Mouse (Mus musculus) WW6 (cell line): ENCODE data around the gene Galnt5.

Source experiments
- DNase-seq: peaks from one replicate; pipeline ENCODE4 v3.0.0-alpha.2; 2013; ENCODE audit warnings: low read depth, low spot score

The Galnt5 gene

DNA sequence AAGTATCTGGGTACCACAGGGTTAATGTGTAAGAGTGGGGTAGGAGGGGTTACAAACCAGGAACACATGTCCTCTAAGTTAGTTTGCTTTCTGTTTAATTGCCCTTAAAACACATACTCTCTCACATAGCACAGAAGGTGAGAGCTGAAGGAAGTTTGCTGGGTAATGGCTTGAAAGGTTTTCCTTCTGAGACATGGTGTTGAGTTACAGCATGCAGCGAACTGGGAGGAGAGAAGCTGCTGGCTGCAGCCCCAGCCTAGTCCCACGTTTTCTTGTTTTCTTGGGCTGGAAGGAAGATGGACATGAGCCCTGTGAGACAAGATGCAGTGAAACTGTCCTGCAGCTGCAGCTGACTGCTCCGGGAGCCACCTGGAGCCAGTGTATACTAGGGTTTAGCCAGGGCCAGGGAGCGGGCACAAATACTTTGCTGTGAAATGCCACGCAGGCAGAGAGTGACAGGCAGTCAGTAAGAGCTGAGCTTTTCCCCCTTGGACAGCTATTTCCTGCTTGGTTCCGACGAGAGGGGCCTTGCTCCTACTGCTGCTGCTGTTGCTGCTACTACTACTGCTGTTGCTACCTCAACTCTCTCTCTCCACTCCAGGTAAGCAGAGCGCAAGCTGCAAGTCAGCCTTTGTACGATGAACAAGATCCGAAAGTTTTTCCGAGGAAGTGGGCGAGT is at the start of gene Galnt5:
TSS of gene Galnt5 (plus strand) at position 133 of the 679 bp plus-strand sequence.
- DNase-seq: no peak

DNA sequence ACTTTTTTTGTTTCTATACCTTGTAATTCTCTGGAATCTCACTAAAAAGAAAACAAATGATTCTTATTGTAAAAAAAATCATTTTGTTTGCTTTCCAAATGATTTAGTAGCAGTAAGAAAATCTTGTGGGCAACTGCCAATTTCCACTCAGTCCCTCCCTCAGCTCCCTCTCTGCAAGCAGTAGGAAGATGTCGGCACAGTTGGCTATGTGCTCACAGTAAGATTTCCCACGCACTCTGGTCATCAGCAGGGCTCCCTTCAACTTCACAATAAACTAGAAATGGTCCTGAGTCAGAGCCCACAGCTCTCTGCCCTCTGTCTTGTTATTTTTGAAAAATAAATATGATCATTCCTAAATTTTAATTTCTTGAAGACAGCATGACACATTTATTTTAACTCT is 46.1 kb upstream of the Galnt5 start:
- DNase-seq: no peak

DNA sequence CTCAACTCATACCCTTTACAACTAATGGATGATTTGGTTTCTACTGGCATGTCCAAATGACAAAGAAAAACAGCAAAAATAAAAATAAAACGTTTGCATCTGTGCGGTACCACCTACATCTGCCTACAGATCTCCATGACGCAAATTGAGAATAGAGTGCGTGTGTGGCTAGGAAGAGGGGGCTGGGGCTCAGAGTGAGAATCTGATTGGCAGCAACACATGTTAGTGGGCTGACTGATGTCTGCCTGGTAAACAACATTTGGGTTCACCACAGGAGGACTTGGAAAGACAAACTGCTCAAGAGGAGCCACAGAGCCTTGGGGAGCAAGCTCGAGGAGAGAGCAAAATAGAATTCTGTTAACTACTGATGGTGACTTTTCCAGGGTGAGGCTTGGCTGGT is 36.9 kb upstream of the Galnt5 start:
- DNase-seq: no peak

DNA sequence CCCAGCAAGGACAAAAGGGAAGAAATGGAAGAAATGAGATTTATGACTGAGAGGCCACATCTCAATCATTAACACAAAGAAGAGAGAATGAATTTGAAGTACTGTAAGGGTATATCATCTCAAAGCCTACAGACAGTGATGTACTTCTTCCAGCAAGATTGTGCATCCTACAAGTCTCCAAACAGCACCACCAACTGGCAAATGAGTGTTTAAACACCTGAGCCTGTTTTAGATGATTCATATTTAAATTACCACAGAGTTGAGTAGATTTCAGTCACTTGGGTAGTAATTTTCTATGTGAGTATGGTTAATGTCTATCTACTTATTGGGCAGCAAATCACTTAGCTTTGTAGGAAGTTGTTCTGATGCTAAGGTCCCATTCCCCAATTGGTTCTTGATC is 15.4 kb upstream of the Galnt5 start:
- no peak for DNase-seq

DNA sequence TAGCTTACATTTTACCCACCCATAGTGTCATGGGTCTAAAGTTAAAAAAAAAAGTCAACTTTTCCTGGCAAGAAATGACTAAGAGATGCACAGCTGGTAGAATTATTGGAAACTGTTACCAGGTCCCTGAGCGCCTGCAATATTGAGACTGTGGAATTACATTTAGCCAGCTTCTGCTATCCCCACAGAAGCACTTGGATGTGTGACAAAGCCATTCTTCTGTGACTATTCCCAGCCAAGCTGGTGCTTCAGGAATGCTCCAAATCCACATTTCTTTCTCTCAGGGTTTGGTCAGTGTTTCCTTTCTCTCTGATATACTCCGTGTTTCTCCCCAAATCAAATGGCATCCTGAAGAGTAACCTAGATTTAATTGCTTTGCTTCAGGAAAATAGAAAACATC is 6.6 kb upstream of the Galnt5 start:
- no peak for DNase-seq

DNA sequence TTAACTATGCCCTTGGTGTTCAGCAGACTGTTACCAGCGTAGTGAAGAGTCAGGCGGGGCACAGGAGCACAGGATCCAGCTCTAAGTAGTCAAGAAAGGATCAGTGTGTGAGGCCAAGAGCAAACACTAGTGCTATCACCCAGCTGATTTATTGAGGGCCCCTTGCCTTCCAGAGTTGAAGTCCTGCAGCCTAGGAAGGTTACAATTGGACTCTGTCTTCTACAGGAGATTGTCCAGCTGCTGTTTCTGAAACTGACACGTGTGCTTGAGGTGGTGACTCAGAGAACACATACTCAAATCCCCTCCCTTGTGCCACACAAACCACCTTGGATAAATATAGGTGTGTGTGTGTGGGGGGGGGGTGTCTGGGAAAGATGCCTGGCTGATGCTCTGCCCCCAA is 3.8 kb downstream of the Galnt5 start:
- DNase-seq: no peak

DNA sequence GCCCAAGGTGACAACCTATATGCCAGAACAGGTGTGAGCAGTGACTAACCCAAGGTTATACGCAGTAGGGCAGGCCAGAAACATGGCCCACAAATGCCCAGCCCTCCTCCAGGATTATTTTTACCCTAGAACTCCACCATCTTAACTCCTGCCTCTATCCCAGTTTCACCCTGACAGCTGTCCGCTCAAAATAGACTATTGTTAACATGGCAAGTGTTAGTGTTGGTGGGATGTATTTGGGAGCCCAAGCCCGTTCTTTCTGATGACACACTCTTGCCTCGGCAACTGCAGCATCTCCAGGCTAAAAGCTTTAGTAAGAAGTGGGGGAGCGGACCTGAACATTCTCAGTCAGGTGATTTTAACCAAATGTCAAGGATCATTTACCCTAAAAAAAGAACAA is 9.4 kb downstream of the Galnt5 start:
- no peak for DNase-seq

DNA sequence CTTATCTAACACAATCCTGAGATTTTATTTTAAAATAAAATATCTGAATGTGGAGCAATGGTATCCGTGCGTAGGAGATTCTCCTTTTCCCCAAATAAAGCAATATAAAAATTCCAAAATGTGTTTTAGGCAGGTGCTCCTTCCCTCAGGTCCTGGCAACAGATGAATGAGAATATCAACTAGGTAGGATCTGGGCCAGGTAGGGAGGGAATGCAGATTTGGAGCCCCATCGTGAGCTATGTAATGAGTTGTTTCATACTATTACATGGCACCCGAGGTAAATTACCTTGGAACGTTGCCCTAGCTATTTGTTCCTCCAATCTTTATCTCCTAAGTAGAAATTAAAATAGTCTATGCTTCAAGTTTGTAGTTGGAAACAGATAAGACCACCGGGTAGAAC is 25.9 kb downstream of the Galnt5 start:
- no peak for DNase-seq

DNA sequence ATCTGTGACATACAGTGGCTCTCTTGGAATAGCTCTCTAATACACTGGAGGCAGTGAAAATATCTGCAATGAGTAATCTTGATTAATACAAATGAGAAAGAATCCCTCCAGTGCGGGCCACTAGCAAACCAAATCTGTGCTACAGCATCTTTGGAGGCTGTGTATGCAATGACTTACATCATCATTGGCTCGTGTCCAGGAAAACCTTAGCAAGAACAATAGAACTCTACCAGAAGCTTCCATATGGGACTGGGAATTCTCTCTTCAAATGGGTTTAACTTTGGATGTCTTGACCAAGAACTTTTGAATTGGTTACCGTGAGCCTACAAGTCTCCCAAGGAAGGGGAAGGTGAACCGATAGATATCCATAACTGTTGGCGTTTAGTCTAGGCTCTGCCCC is 29.1 kb downstream of the Galnt5 start:
- DNase-seq: no peak

DNA sequence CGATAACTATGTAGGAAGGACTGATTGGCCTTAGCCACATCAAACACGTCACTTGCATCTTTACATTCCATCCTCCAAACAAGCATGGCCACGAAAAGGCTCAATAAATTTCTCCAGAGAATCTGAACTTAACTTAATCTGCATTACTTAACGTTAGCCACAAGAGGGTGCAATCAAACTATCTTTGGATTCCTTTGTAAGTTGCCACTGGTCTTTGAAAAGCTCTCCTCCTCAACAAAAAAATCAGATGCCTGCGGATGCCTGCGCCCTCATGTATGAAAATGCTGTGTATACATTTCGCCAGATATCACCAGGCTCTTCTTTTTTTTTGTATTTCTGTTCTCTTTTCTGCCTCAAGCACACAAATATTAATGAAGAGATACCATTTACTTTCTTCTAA is 31.7 kb downstream of the Galnt5 start:
- peak; percentile 28 for DNase-seq

DNA sequence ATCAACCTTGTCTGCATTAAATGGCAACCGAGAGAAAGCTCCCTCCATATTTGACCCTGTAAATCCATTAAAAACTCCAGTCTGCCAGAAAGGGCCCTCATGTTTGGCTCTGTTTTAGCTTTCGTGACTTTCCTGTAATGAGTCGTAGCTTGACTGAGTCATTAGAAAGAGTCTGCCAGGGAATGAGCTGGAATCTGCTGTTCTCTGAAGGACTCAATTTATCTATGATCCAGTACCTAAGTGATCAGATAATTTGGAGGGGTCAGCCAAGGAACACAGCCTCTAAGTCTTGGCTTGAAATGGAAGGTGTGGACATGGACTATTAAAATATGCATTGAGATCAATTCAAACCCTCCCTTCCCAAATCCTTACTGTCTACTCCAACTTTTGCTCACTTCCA is 33.7 kb downstream of the Galnt5 start:
- no peak for DNase-seq

DNA sequence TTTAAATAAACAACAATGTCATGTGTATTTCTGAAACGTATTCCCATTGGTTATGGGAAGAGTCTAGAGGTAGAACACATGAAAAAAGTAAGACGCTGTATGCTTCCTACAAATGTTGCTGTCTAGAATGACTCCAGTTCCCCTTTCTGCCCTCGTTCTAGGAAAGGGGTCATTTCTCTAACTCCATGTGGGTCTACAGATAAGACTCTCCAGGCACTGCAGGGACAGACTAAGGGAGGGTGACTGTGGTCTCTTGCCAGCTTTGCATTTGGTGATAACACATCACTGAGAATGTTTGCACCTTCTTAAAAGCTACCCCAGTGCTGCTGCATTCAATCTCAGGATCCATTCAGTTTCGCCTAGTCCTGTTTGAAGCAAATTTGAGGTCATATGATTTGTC is 38.0 kb downstream of the Galnt5 start:
- no peak for DNase-seq

DNA sequence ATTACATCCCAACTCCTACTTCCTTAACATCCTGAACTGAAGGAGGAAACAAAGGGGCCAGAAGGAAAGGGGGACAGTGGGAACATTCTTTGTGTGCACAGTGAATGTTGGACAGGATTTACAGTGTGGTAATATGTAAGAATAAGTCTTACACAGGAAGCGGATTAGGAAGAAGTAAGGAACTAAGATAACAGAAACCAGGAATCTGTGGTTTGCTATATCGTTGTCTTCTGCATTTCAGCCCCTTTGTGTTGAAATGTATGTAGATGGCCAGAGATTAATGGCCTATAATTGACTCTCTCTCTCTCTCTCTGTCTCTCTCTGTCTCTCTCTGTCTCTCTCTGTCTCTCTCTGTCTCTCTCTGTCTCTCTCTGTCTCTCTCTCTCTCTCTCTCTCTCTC is 39.2 kb downstream of the Galnt5 start:
- no peak for DNase-seq

DNA sequence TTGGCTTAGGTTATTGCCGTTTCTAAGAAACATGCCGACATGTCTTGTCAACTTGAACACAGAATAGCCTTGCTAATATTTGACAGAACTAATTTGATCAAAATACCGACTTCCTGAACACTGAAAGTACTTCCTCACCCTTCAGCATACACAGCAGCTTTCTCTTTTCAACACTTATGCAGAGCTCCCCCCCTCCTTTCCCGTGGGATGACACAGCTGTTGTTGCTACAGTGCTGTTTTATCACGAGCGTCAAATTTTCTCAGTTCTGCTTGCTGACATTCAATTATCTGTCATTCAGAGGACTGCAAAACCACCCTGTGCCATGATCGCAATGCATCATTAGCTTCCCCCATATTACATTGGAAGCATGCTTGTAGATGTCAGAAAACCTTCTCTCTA is 44.2 kb downstream of the Galnt5 start:
- DNase-seq: no peak

DNA sequence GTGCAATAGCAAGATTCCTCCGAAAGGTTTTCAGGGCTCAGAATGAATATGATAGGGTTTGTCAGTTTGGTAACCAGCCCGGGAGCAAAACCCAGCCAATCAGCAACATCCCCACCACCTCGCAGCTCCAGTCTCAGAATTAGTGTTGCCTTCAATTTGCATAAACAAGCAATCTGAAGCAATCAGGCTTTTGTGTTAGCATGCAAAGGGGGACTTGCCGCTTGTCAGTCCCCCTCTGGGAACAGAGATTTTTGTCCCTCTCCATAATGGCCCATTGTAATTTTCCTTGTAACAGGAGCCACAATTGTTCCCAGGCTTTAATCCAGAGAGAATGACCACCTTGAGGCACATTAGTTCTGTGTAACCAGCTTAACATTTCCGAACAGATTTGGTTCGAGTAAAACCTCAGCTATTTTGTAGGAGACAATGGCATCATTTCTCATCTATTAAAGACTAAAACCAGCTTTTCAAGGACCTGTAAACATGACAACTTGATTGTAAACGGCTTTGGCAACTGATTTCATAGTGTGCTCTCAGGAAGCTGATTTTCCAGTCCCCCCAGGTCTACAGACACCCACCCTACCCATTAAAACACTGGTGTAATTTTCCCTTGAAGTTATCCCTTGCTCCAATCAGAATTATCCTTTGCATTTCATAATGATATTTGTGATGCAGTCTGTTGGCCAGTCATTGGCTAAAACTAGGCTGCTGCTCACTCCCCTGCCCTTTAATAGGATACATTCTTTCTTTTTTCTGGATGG is 55.3 kb downstream of the Galnt5 start, which contains the start of gene Ermn:
TSS of gene Ermn (minus strand) at position 44 of the 761 bp plus-strand sequence.
- no peak for DNase-seq

DNA sequence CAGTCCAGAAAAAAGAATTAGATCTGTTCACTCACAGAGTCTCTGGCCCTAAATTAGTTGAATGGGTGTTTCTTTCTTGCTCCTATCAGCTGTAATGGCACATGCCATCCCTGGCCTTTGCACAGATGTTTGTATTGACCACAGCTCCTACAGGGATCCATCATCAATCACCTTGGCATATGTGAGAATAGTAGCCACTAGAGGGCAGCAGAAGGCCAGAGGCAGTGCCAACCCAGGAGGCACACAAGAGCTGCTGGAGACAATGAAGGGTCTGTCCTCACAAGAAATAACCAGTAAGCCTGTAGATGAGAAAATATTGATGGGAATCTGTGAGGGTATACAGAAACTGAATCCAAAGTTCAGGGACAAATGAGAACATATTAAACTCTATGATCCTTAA is 57.7 kb downstream of the Galnt5 start:
- DNase-seq: peak; percentile 7

DNA sequence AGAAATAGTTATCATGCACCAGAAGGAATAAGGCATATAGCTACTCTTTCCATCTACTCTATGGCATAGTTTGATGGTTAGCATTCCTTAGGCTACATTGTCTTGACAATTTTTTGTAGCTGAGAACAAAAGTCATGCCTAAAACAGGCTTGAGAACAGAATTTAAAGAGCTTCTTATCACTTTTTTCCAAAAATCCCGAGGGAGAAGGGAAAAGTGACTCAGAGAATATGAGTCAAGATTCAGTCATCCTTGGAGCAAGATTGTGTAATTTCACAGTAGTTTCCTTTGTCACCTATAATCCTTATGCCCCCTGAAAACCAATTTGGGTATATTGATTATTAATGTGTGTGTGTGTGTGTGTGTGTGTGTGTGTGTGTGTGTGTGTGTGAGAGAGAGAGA is 82.2 kb downstream of the Galnt5 start:
- DNase-seq: no peak

DNA sequence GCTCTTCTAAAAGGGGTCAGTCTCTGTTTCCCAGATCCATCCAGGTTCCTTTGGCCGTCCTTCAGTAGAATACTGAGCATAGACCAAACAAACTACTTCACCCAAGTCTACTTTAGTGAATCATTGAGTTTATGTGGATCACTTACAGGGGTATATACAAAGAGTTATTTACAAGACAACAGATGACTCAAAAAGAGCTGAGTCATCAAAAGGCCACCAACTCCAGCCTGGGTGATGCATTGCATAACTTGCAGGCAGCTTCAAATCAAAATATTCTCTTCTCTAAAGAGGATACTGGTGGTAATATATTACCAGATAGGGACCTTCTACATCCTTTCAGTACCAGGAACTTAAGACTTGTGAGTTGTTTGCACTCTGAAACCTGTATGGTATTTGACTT is 88.7 kb downstream of the Galnt5 start:
- no peak for DNase-seq

DNA sequence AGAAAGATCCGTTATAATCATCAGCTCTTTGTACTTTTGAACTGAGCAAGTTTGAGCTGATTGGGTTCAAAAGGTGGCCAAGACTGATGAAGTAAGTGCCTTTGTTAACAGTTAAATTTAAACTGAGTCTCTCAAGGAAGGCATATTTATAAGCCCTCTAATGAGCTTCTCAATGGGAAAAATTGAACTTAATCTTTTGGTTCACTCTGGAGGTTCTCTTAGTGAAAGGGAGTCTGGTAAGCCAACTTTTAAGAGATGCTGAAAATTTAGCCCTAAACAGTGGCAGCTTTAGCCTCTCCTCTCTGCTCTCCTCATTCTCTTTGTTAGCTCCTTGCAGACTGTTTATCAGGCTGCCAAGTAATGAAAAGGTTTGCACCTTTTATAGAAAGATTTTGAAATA is 97.1 kb downstream of the Galnt5 start:
- DNase-seq: no peak
